Mouse (Mus musculus) ES-E14 (cell line): Measurements from ENCODE around the gene 1700013G24Rik. TPM values are rescaled to one million over a fixed set of nuclear protein-coding genes. Genes with fewer than 3 reads are reported as not detected.
A peak's percentile ranks its signal among the peaks of the same experiment; 100 is the strongest.

Source experiments
- DNase-seq: peaks from one replicate; pipeline ENCODE4 v3.0.0-alpha.2; 2013; ENCODE audit warnings: low read depth, low spot score
- H3K27ac ChIP-seq: 2 replicates; pipeline ENCODE4 v1.5.1; 2012; ENCODE audit warnings: low read depth, mild to moderate bottlenecking, low read length, moderate library complexity, mixed read lengths; ENCODE audit not compliant: poor library complexity, insufficient read depth, severe bottlenecking
- H3K36me3 ChIP-seq: 2 replicates; pipeline ENCODE4 v1.6.1; 2012; ENCODE audit warnings: mild to moderate bottlenecking, low read length, moderate library complexity, mixed read lengths; ENCODE audit not compliant: control insufficient read depth, poor library complexity, insufficient read depth, severe bottlenecking
- H3K4me1 ChIP-seq, 2 experiments: fragments of 150-350 bp in 1 of 2; sonication (generic) in 1 of 2; 2 replicates each; pipeline ENCODE4 v1.6.1; 2012; ENCODE audit warnings: low read length in 2 of 2, mild to moderate bottlenecking in 1 of 2, mixed read lengths in 1 of 2; ENCODE audit not compliant: control insufficient read depth in 2 of 2, insufficient read depth in 2 of 2, poor library complexity in 1 of 2
- H3K4me3 ChIP-seq, 2 experiments: fragments of 150-350 bp in 1 of 2; sonication (generic) in 1 of 2; 2 replicates each; pipeline ENCODE4 v1.5.1; 2012; ENCODE audit warnings: low read length in 2 of 2, low read depth in 1 of 2, mild to moderate bottlenecking in 1 of 2, mixed read lengths in 1 of 2; ENCODE audit not compliant: insufficient read depth in 1 of 2, poor library complexity in 1 of 2, severe bottlenecking in 1 of 2
- H3K9ac ChIP-seq: 2 replicates; pipeline ENCODE4 v1.6.1; 2012; ENCODE audit warnings: low read depth, mild to moderate bottlenecking, low read length, mixed read lengths; ENCODE audit not compliant: poor library complexity, insufficient read depth, severe bottlenecking
- H3K9me3 ChIP-seq: fragments of 150-350 bp; sonication (generic); 2 replicates; pipeline ENCODE4 v1.6.1; 2012; ENCODE audit warnings: low read depth, mild to moderate bottlenecking, low read length; ENCODE audit not compliant: control insufficient read depth, insufficient read depth
- CHD2 ChIP-seq: IDR thresholded peaks from 2 replicates; pipeline ENCODE4 v1.6.1; 2014; ENCODE audit warnings: mild to moderate bottlenecking, low read depth, low read length, inconsistent platforms
- HCFC1 ChIP-seq: IDR thresholded peaks from 2 replicates; pipeline ENCODE4 v1.6.1; 2012; ENCODE audit warnings: low read length, inconsistent platforms, borderline replicate concordance; ENCODE audit not compliant: insufficient read depth
- MAFK ChIP-seq: IDR thresholded peaks from 2 replicates; pipeline ENCODE4 v1.6.1; 2014; ENCODE audit warnings: mild to moderate bottlenecking, low read depth, low read length, inconsistent platforms; ENCODE audit not compliant: insufficient read depth
- ZC3H11A ChIP-seq: IDR thresholded peaks from 2 replicates; pipeline ENCODE4 v1.6.1; 2012; ENCODE audit warnings: low read depth, mild to moderate bottlenecking, inconsistent platforms, low read length, borderline replicate concordance
- ZNF384 ChIP-seq: IDR thresholded peaks from 2 replicates; pipeline ENCODE4 v1.6.1; 2012; ENCODE audit warnings: low read depth, low read length, inconsistent platforms
- in situ Hi-C, 2 experiments: fragments of 600-800 bp; cut with MboI; formaldehyde crosslinking; loops; one replicate each; pipeline ENCODE4 v1.15.1; 2025; ENCODE audit warnings: low sequenced_read_pairs in 2 of 2, inconsistent platforms in 1 of 2; ENCODE audit not compliant: unreplicated experiment in 2 of 2
- total RNA-seq: library from RNA; depleted of rRNA; stranded (reverse); fragments of 300-350 nt; gene quantifications from 2 replicates; pipeline ENCODE4 v1.2.3, GENCODE M21; 2012

1700013G24Rik gene
- total RNA-seq, 1 experiment: not detected

DNA sequence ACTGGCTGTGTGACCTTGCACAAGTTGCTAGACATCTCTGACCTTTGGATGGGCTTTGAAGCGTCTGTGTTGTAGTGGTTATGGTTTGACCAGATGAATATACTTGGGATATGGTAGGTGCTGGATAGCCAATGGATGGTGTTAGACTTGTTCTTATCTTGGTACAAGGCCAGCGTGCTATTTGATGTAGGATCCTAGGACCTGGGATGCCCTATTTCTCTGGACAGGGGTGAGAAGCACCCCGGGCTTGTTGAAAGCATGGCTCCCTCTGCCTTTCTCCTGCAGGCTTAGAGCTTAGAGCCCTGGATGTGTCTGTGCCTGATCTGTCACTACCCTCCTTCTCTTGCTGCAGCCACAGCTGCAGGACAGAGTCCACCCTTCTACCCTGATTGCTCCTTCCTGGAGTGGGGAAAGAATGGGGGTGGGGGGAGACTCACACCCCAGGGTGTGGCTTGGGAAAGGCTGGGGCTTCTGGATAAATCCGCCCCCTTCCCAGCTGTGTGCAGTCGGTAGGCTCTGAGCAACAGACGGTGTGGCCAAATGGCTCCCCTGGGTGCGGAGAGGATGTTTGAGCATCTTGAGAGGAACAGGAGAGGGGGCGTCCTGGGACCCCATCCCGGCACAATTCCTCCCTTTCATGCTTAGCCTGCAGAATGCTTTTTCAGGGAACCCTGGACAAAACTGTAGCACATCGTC is 23.1 kb downstream of the 1700013G24Rik start:
- TF ChIP-seq MAFK (no peak), HCFC1 (no peak), ZNF384 (no peak), CHD2 (no peak), ZC3H11A (no peak)

DNA sequence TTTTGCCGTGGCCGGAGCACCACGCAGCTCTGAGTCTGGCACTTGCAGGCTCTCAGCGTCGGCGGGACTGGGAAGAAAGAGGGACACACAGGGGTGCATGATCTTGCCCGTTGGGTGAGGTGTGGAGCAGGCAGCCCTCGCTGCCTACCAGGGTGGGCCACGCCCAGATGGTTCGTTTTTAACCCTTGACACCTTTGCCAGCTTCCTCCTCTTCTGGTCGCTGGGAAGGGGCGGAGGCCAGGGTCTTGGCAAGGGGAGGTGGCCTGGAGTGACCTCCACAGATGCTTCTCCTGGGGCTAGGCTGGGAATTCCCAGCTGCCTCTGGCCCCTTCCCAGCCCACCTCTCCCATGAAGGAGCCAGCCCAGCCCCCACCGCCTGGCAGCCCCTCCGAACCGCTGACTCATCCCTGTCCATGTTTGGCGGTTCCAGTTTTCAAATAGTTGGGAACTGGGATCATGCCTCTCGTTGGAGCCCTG is 23.7 kb downstream of the 1700013G24Rik start:
- TF ChIP-seq MAFK: peak; percentile 54; the same call in 1 of the 2 replicates
- no peak for TF ChIP-seq ZC3H11A
- Histone ChIP-seq H3K4me3 (peak overlapping the region; percentile 29 to 55), H3K9ac (peak overlapping the region; percentile 2; the same call in 1 of the 2 replicates), H3K36me3 (peaks cover 3% of the 10 kb centered on the region; the same call in 1 of the 2 replicates), H3K27ac (no peak overlapping the region), H3K4me1 (peaks cover 33 to 76% of the 10 kb centered on the region in 2 experiments), H3K9me3 (no peaks in the 10 kb centered on the region)
- no peak for DNase-seq
- in situ Hi-C loops: no loop called here

More for the DNA sequence above, 23.1 kb downstream of the 1700013G24Rik start:
- Histone ChIP-seq H3K4me1 (peaks cover 29 to 73% of the 10 kb centered on the region in 2 experiments), H3K36me3 (peaks cover 3% of the 10 kb centered on the region; the same call in 1 of the 2 replicates), H3K9ac (no peak overlapping the region), H3K27ac (no peak overlapping the region), H3K9me3 (no peaks in the 10 kb centered on the region), H3K4me3 (peak overlapping the region; percentile 29 to 55)
- in situ Hi-C loops: no loop called here
- no peak for DNase-seq

DNA sequence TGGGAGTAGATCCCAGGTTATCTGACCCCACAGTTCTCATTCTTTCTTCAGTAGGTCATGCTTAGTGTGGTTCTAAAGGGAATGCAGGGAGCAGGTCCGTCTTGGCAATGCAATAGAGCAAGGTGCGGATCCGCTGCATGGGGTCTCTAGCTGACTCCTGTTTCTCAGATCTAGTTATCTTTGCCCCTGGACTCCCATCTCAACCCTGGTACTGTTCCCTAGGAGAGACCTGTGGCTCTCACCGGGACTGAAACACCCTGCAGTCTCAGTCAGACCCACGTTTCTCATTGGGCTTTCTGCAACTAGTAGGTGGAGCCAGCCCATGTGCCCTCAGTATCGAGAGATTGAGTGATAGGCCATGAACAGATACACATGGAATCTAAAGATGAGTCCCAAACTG is 24.5 kb downstream of the 1700013G24Rik start:
- no peaks in the 10 kb centered on the region for H3K9me3 ChIP-seq
- H3K4me3 ChIP-seq: no peak overlapping the region
- peaks cover 29 to 81% of the 10 kb centered on the region in 2 experiments for H3K4me1 ChIP-seq
- TF ChIP-seq ZC3H11A: no peak
- no peak for TF ChIP-seq MAFK
- no peak for TF ChIP-seq HCFC1
- TF ChIP-seq CHD2: no peak
- TF ChIP-seq ZNF384: no peak
- H3K36me3 ChIP-seq: peaks cover 3% of the 10 kb centered on the region; the same call in 1 of the 2 replicates
- in situ Hi-C loops: no loop called here
- H3K27ac ChIP-seq: peak overlapping the region; percentile 18; the same call in 1 of the 2 replicates
- no peak for DNase-seq
- no peak overlapping the region for H3K9ac ChIP-seq

DNA sequence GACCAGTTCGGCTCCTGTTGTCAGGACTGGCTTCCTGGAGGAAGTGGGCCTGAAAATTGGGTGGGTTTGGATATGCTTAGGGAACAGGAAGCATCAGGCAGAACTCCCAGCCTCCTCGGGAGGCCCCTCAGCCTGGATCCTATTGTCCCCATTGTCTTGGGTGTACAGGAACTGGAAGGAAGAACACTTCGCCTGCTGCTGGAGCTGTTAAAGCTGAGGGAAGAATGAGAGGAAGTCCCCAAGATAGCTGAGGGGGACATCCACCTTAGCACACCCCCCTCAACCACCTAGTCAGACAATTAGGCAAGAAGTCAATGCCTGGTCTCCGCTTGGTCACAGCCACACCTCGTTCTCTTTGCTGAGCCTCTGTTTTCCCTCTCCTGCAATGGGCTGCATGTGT is 25.2 kb downstream of the 1700013G24Rik start:
- H3K4me1 ChIP-seq: peaks cover 29 to 75% of the 10 kb centered on the region in 2 experiments

More for the DNA sequence above, 25.2 kb downstream of the 1700013G24Rik start:
- no peak overlapping the region for H3K27ac ChIP-seq
- no peaks in the 10 kb centered on the region; the same call in 1 of the 2 replicates for H3K36me3 ChIP-seq
- H3K4me3 ChIP-seq: no peak overlapping the region
- no peaks in the 10 kb centered on the region for H3K9me3 ChIP-seq
- in situ Hi-C loops: no loop called here
- TF ChIP-seq MAFK (no peak), CHD2 (no peak), ZC3H11A (no peak), ZNF384 (no peak), HCFC1 (no peak)
- H3K9ac ChIP-seq: no peak overlapping the region
- DNase-seq: no peak
